Mouse (Mus musculus) intestine, postnatal 0 days (tissue): ENCODE results near the gene Sdhc. TPM values are rescaled to one million over a fixed set of nuclear protein-coding genes. Genes with fewer than 3 reads are reported as not detected.
"Not testable (repeated sequence)": the region's sequence is repeated elsewhere in the genome, so short reads cannot be mapped to it uniquely, and the experiment has no call there.

Experiments used
- ATAC-seq: fragments of 200-750 bp; cut with Nextera tagmentation; 2 replicates; pipeline ENCODE4 v1.8.0; 2017; ENCODE audit warnings: mild to moderate bottlenecking, moderate TSS enrichment, moderate library complexity
- H3K27ac ChIP-seq: fragments of 300-500 bp; sonication (generic); 2 replicates; pipeline ENCODE4 v1.5.1; 2014; ENCODE audit warnings: mild to moderate bottlenecking, low read depth, low read length, moderate library complexity
- H3K27me3 ChIP-seq: fragments of 300-500 bp; sonication (generic); replicated peaks from 2 replicates; pipeline ENCODE4 v1.6.1; 2014; ENCODE audit warnings: low read length, mixed read lengths; ENCODE audit not compliant: control insufficient read depth, insufficient read depth
- H3K36me3 ChIP-seq: fragments of 300-500 bp; sonication (generic); 2 replicates; pipeline ENCODE4 v1.6.1; 2014; ENCODE audit warnings: mild to moderate bottlenecking, moderate library complexity; ENCODE audit not compliant: control insufficient read depth, insufficient read depth
- H3K4me1 ChIP-seq: fragments of 300-500 bp; sonication (generic); replicated peaks from 2 replicates; pipeline ENCODE4 v1.6.1; 2014; ENCODE audit warnings: antibody characterized with exemption, low read length, mixed read lengths; ENCODE audit not compliant: control insufficient read depth, insufficient read depth
- H3K4me2 ChIP-seq: fragments of 300-500 bp; sonication (generic); replicated peaks from 2 replicates; pipeline ENCODE4 v1.6.1; 2014; ENCODE audit warnings: low read depth, mild to moderate bottlenecking, moderate library complexity
- H3K4me3 ChIP-seq: fragments of 300-500 bp; sonication (generic); 2 replicates; pipeline ENCODE4 v1.5.1; 2014; ENCODE audit warnings: low read depth, low read length
- H3K9ac ChIP-seq: fragments of 300-500 bp; sonication (generic); 2 replicates; pipeline ENCODE4 v1.6.1; 2014; ENCODE audit warnings: mild to moderate bottlenecking, low read depth, low read length
- H3K9me3 ChIP-seq: fragments of 300-500 bp; sonication (generic); 2 replicates; pipeline ENCODE4 v1.6.1; 2016; ENCODE audit warnings: mixed run types; ENCODE audit not compliant: control insufficient read depth
- CTCF ChIP-seq: sonication (generic); IDR thresholded peaks from 2 replicates; pipeline ENCODE4 v1.5.1; 2016; ENCODE audit warnings: low read depth, mild to moderate bottlenecking, control low read depth, antibody characterized with exemption, moderate library complexity
- WGBS: fragments of 180-500 bp; shearing (Covaris S2); extraction: QIAGEN DNeasy Blood & Tissue Kit; methylation state at CpG from one replicate; pipeline ENCODE4 v1.1.7; 2014; 5-methylcytosine and 5-hydroxymethylcytosine counted together
- microRNA-seq: library from miRNA; unstranded; fragments of <30 nt; microRNA quantifications from one replicate; pipeline ENCODE4, GENCODE M21; 2016
- polyA plus RNA-seq: library from polyadenylated mRNA; unstranded; fragments of >200 nt; fragmentation: Nextera tagmentation; extraction: Ambion mirVana; gene quantifications from 2 replicates; pipeline ENCODE4 v1.2.1, GENCODE M21; 2015

Gene Sdhc
- polyA plus RNA-seq, 1 experiment from 2014 or later = 453 TPM

DNA sequence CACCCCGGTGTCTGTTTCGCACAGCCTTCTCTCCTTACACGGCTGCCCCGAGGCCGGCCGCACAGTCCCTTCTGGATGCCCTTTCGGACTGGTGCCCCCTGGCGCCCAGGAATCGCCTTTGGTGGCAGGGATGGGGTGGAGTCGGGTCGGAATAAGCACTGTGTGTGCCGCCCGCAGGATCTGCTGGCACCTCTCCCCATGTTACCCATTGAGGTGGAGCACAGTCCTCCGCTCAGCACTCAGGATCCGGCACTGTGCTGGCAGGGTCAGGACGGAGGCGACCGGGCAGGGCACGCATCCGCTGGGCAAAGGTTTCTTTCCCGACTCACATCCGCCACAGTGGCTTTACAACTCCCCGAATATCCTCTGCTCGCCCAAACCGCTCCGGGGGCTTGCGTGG lies 72.4 kb downstream of the Sdhc start:
- peak; percentile 13 for ATAC-seq
- H3K36me3 ChIP-seq, H3K4me1 ChIP-seq, H3K27ac ChIP-seq, H3K4me3 ChIP-seq, H3K9ac ChIP-seq, H3K9me3 ChIP-seq: not testable (repeated sequence)
- WGBS = under 1% methylated on average over 15 of the region's 27 CpGs
- Histone ChIP-seq H3K27me3 (peaks cover 13% of the 10 kb centered on the region; the same call in 1 of the 2 replicates), H3K4me2 (peak overlapping the region; percentile 45; the same call in 1 of the 2 replicates)
- TF ChIP-seq CTCF = 0 out of 2 replicates have a peak, but pooled peaks have one; percentile 6

DNA sequence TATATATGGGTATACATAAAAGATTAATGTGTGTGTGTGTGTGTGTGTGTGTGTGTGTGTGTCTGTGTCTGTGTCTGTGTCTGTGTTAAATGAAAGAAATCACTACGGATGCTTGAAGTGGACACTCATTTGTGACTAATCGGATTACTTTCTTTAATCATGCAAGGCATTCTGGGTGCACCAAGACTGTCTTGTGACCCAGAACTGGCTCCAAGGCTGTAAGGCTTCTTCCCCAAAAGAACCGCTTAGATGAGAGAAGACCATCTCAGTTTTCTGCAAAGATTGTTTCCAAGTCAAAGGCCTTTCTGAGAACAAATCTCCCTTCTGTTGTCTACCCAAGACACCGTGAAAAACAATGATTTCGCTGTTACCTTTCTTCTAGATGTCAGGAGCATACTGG lies 73.2 kb downstream of the Sdhc start:
- H3K9me3 ChIP-seq, H3K4me1 ChIP-seq: not testable (repeated sequence)
- 42% methylated on average over 5 of the region's 5 CpGs for WGBS

More for the DNA sequence above, 73.2 kb downstream of the Sdhc start:
- not testable (repeated sequence) for H3K4me3 ChIP-seq, H3K9ac ChIP-seq, H3K27ac ChIP-seq, H3K4me2 ChIP-seq, H3K36me3 ChIP-seq, ATAC-seq
- peaks cover 13% of the 10 kb centered on the region; the same call in 1 of the 2 replicates for H3K27me3 ChIP-seq

Small RNAs within 50 kb of the gene (microRNA-seq; reads per million reads assigned to microRNA genes)
- gene Gm27844 = not detected

Other genes starting within 250 kb of the Sdhc start
- gene Fcrlb, start 237.7 kb downstream of the Sdhc start, polyA plus RNA-seq = 0.12 and 0.20 TPM in 2 replicates
- gene Fcrla, start 223.0 kb downstream of the Sdhc start, polyA plus RNA-seq = 0.13 TPM in 1 of 2 replicates, not detected in the other
- gene Fcgr2b, start 174.1 kb downstream of the Sdhc start, polyA plus RNA-seq = 1.8 and 3.1 TPM in 2 replicates
- gene Fcgr4, start 131.7 kb downstream of the Sdhc start, polyA plus RNA-seq = 2.7 and 3.7 TPM in 2 replicates
- 13.9 and 15.8 TPM in 2 replicates for gene Fcgr3, start 85.7 kb downstream of the Sdhc start, polyA plus RNA-seq
- gene Cfap126, start 36.7 kb downstream of the Sdhc start, polyA plus RNA-seq = 1.9 and 2.9 TPM in 2 replicates
- 0.80 and 1.1 TPM in 2 replicates for gene Mpz, start 108 bp upstream of the Sdhc start, polyA plus RNA-seq
- 29.1 and 29.9 TPM in 2 replicates for gene Pcp4l1, start 45.7 kb upstream of the Sdhc start, polyA plus RNA-seq
- gene Nr1i3, start 63.4 kb upstream of the Sdhc start, polyA plus RNA-seq = 30.9 and 38.9 TPM in 2 replicates
- gene Tomm40l, start 71.9 kb upstream of the Sdhc start, polyA plus RNA-seq = 14.7 and 16.5 TPM in 2 replicates
- 9.2 and 14.1 TPM in 2 replicates for gene Apoa2, start 74.5 kb upstream of the Sdhc start, polyA plus RNA-seq
- 47.7 and 54.0 TPM in 2 replicates for gene Fcer1g, start 83.8 kb upstream of the Sdhc start, polyA plus RNA-seq
- gene Adamts4, start 99.8 kb upstream of the Sdhc start, polyA plus RNA-seq = 2.0 and 2.8 TPM in 2 replicates
- gene Ndufs2, start 100.8 kb upstream of the Sdhc start, polyA plus RNA-seq = 249 and 255 TPM in 2 replicates
- gene B4galt3, start 119.7 kb upstream of the Sdhc start, polyA plus RNA-seq = 27.0 and 27.4 TPM in 2 replicates
- gene Ppox, start 130.6 kb upstream of the Sdhc start, polyA plus RNA-seq = 11.4 and 12.8 TPM in 2 replicates
- gene Usp21, start 137.4 kb upstream of the Sdhc start, polyA plus RNA-seq = 20.4 and 21.7 TPM in 2 replicates
- 117 TPM in 2 replicates for gene Ufc1, start 144.4 kb upstream of the Sdhc start, polyA plus RNA-seq
- 28.1 and 29.9 TPM in 2 replicates for gene Dedd, start 178.5 kb upstream of the Sdhc start, polyA plus RNA-seq
- 60.1 and 66.5 TPM in 2 replicates for gene Nit1, start 195.0 kb upstream of the Sdhc start, polyA plus RNA-seq
- 69.5 and 73.1 TPM in 2 replicates for gene Pfdn2, start 195.1 kb upstream of the Sdhc start, polyA plus RNA-seq
- 0.48 and 0.82 TPM in 2 replicates for gene Klhdc9, start 210.2 kb upstream of the Sdhc start, polyA plus RNA-seq
- gene Nectin4, start 219.5 kb upstream of the Sdhc start, polyA plus RNA-seq = 0.38 and 0.48 TPM in 2 replicates
- 1.3 TPM in 2 replicates for gene Arhgap30, start 238.4 kb upstream of the Sdhc start, polyA plus RNA-seq